Mouse (Mus musculus): ENCODE data around the gene Shisa5.

GRCm38 (mm10) chr9:108991428-108992084 is 46.8 kb upstream of the Shisa5 start, which contains the start of gene Pfkfb4:
- no peak for TF ChIP-seq HCFC1 (IDR thresholded peaks at IDR 0.05; ENCODE audit: borderline replicate concordance, insufficient read depth, low read length)
- TF ChIP-seq CHD2 (IDR thresholded peaks at IDR 0.05; ENCODE audit: low read depth, low read length): no peak

All from ES-E14 (cell line).